ENCODE assay signal across 23 mouse cellular contexts in genomic region chr9:34446497-34447350, GRCm38 (mm10). TPM values are rescaled to one million over a fixed set of nuclear protein-coding genes. Genes with fewer than 3 reads are reported as not detected.
A peak's percentile ranks its signal among the peaks of the same experiment; 100 is the strongest.
DNase-seq lines count a peak whose midpoint lies in the region; ATAC-seq lines count a peak whose summit lies in the region.
"Had no signal": no experiment of that assay in that cellular context is flagged by ENCODE, and none has a peak within 500 bp of the region (broad histone marks: within the 10 kb centered on the region; RNA-seq: fewer than 3 reads in every experiment).

No protein-coding gene starts in this region.

- H3K27ac ChIP-seq in forebrain, embryonic 11.5 days (ENCODE audit: low read depth, low read length), result peak overlapping the region; percentile 31
- H3K27ac ChIP-seq in forebrain, embryonic 16.5 days (ENCODE audit: low read length), result no peak overlapping the region
- H3K27ac ChIP-seq in midbrain, embryonic 14.5 days (replicated peaks; ENCODE audit: low read depth, low read length), result 0 out of 2 replicates have a peak overlapping the region, but pooled peaks have one; percentile 28
- no peak overlapping the region for H3K27ac ChIP-seq in midbrain, embryonic 11.5 days (ENCODE audit: low read depth, low read length)
- no peak overlapping the region for H3K27ac ChIP-seq in embryonic facial prominence, embryonic 15.5 days (replicated peaks)
- H3K27ac ChIP-seq in hindbrain, embryonic 16.5 days (ENCODE audit: low read depth, low read length), result no peak overlapping the region
- H3K27ac ChIP-seq: heart, embryonic 13.5 days; kidney, postnatal 0 days; macrophage; stomach, postnatal 0 days had no signal

- H3K27me3 ChIP-seq in forebrain, embryonic 11.5 days (ENCODE audit: control insufficient read depth, insufficient read depth, low read length), result no peaks in the 10 kb centered on the region
- no peaks in the 10 kb centered on the region for H3K27me3 ChIP-seq in forebrain, embryonic 16.5 days (replicated peaks; ENCODE audit: control insufficient read depth, insufficient read depth, low read length)
- H3K27me3 ChIP-seq in midbrain, embryonic 14.5 days (ENCODE audit: control insufficient read depth, insufficient read depth, low read length), result no peaks in the 10 kb centered on the region
- no peaks in the 10 kb centered on the region for H3K27me3 ChIP-seq in midbrain, embryonic 11.5 days (ENCODE audit: control insufficient read depth, insufficient read depth, low read length)
- no peaks in the 10 kb centered on the region for H3K27me3 ChIP-seq in embryonic facial prominence, embryonic 15.5 days
- no peaks in the 10 kb centered on the region for H3K27me3 ChIP-seq in hindbrain, embryonic 16.5 days (replicated peaks; ENCODE audit: control insufficient read depth, insufficient read depth, low read length)

- no peak overlapping the region for H3K9ac ChIP-seq in forebrain, embryonic 11.5 days (ENCODE audit: low read length)
- H3K9ac ChIP-seq in forebrain, embryonic 16.5 days (replicated peaks; ENCODE audit: low read depth, low read length), result no peak overlapping the region
- H3K9ac ChIP-seq in midbrain, embryonic 14.5 days (replicated peaks; ENCODE audit: low read length), result no peak overlapping the region
- H3K9ac ChIP-seq in midbrain, embryonic 11.5 days (ENCODE audit: low read length), result no peak overlapping the region
- no peak overlapping the region for H3K9ac ChIP-seq in embryonic facial prominence, embryonic 15.5 days
- H3K9ac ChIP-seq in hindbrain, embryonic 16.5 days (ENCODE audit: low read depth, low read length), result no peak overlapping the region
- H3K9ac ChIP-seq: heart, embryonic 13.5 days had no signal

- 51% methylated on average over 15 of the region's 15 CpGs for whole genome bisulfite sequencing in forebrain, embryonic 11.5 days
- WGBS in forebrain, embryonic 16.5 days, result 39% methylated on average over 15 of the region's 15 CpGs
- 57% methylated on average over 15 of the region's 15 CpGs for WGBS in midbrain, embryonic 14.5 days
- WGBS in midbrain, embryonic 11.5 days, result 70% methylated on average over 15 of the region's 15 CpGs
- WGBS in embryonic facial prominence, embryonic 15.5 days, result 45% methylated on average over 15 of the region's 15 CpGs
- WGBS in hindbrain, embryonic 16.5 days, result 55% methylated on average over 15 of the region's 15 CpGs

- H3K36me3 ChIP-seq in forebrain, embryonic 11.5 days (ENCODE audit: control insufficient read depth, insufficient read depth, low read length), result no peaks in the 10 kb centered on the region
- H3K36me3 ChIP-seq in forebrain, embryonic 16.5 days (ENCODE audit: control insufficient read depth, insufficient read depth), result no peaks in the 10 kb centered on the region
- no peaks in the 10 kb centered on the region for H3K36me3 ChIP-seq in midbrain, embryonic 14.5 days (ENCODE audit: control insufficient read depth, insufficient read depth, low read length)
- H3K36me3 ChIP-seq in midbrain, embryonic 11.5 days (ENCODE audit: control insufficient read depth, insufficient read depth, low read length), result no peaks in the 10 kb centered on the region
- H3K36me3 ChIP-seq in embryonic facial prominence, embryonic 15.5 days, result no peaks in the 10 kb centered on the region
- no peaks in the 10 kb centered on the region for H3K36me3 ChIP-seq in hindbrain, embryonic 16.5 days (ENCODE audit: control insufficient read depth, insufficient read depth, low read length)
- H3K36me3 ChIP-seq: heart, embryonic 13.5 days had no signal

- peak; percentile 80 for ATAC-seq in forebrain, embryonic 11.5 days (replicated peaks; ENCODE audit: low FRiP score)
- ATAC-seq in forebrain, embryonic 16.5 days, result no peak
- peak; percentile 31; the same call in 1 of the 2 replicates for ATAC-seq in midbrain, embryonic 14.5 days (ENCODE audit: low FRiP score, low TSS enrichment)
- no peak for ATAC-seq in midbrain, embryonic 11.5 days (ENCODE audit: low FRiP score)
- ATAC-seq in embryonic facial prominence, embryonic 15.5 days (ENCODE audit: insufficient number of reproducible peaks, low FRiP score, low TSS enrichment, low read depth), result peak; percentile 78
- ATAC-seq in hindbrain, embryonic 16.5 days, result peak; percentile 56
- no peak for ATAC-seq in CD4-positive, CD25-positive, alpha-beta regulatory T cell, adult 4 months

- 0 out of 2 replicates have a peak, but pooled peaks cover 2% of the 10 kb centered on the region for H3K4me1 ChIP-seq in forebrain, embryonic 11.5 days (replicated peaks; ENCODE audit: control insufficient read depth, insufficient read depth, low read length)
- H3K4me1 ChIP-seq in forebrain, embryonic 16.5 days (replicated peaks; ENCODE audit: control insufficient read depth, insufficient read depth, low read length), result 0 out of 2 replicates have a peak, but pooled peaks cover 2% of the 10 kb centered on the region
- H3K4me1 ChIP-seq in midbrain, embryonic 14.5 days (ENCODE audit: control insufficient read depth, insufficient read depth, low read length), result no peaks in the 10 kb centered on the region; the same call in 1 of the 2 replicates
- H3K4me1 ChIP-seq in midbrain, embryonic 11.5 days (ENCODE audit: control insufficient read depth, insufficient read depth, low read length), result no peaks in the 10 kb centered on the region
- no peaks in the 10 kb centered on the region for H3K4me1 ChIP-seq in embryonic facial prominence, embryonic 15.5 days
- no peaks in the 10 kb centered on the region; the same call in 1 of the 2 replicates for H3K4me1 ChIP-seq in hindbrain, embryonic 16.5 days (ENCODE audit: control insufficient read depth, insufficient read depth, low read depth, low read length)

- H3K4me3 ChIP-seq in forebrain, embryonic 11.5 days (ENCODE audit: low read depth, low read length), result no peak overlapping the region
- H3K4me3 ChIP-seq in forebrain, embryonic 16.5 days (replicated peaks; ENCODE audit: low read length), result no peak overlapping the region
- no peak overlapping the region for H3K4me3 ChIP-seq in midbrain, embryonic 14.5 days (replicated peaks; ENCODE audit: low read depth, low read length)
- H3K4me3 ChIP-seq in midbrain, embryonic 11.5 days (ENCODE audit: low read depth, low read length), result no peak overlapping the region
- no peak overlapping the region for H3K4me3 ChIP-seq in embryonic facial prominence, embryonic 15.5 days (replicated peaks)
- H3K4me3 ChIP-seq in hindbrain, embryonic 16.5 days (ENCODE audit: low read length), result no peak overlapping the region
- H3K4me3 ChIP-seq: heart, embryonic 13.5 days had no signal

- H3K4me2 ChIP-seq in forebrain, embryonic 11.5 days (ENCODE audit: low read depth, low read length, severe bottlenecking), result no peak overlapping the region
- H3K4me2 ChIP-seq in forebrain, embryonic 16.5 days (ENCODE audit: low read length), result no peak overlapping the region
- H3K4me2 ChIP-seq in midbrain, embryonic 14.5 days (ENCODE audit: low read length), result no peak overlapping the region
- no peak overlapping the region for H3K4me2 ChIP-seq in midbrain, embryonic 11.5 days
- no peak overlapping the region for H3K4me2 ChIP-seq in embryonic facial prominence, embryonic 15.5 days (replicated peaks)
- no peak overlapping the region for H3K4me2 ChIP-seq in hindbrain, embryonic 16.5 days (ENCODE audit: low read length)
- H3K4me2 ChIP-seq: heart, embryonic 13.5 days had no signal

- DNase-seq in forebrain, embryonic 11.5 days (ENCODE audit: low spot score), result no peak
- peak; percentile 53 for DNase-seq in midbrain, embryonic 14.5 days
- DNase-seq in midbrain, embryonic 11.5 days (ENCODE audit: low spot score, missing footprints), result no peak
- no peak for DNase-seq in adrenal gland, adult 2 months
- DNase-seq: adrenal gland, adult 8-10 months; cerebellum, adult 8-10 months; cerebellum, postnatal 36 days; embryo, embryonic 11 days; gastrocnemius, postnatal 25 days; heart, adult 18-20 months; heart, postnatal 14 days; kidney, adult 11 months; layer of hippocampus, adult 9-11 months; right cerebral cortex, postnatal 14 days had no signal

- no peaks in the 10 kb centered on the region for H3K9me3 ChIP-seq in forebrain, embryonic 11.5 days (ENCODE audit: control insufficient read depth, low read length)
- 0 out of 2 replicates have a peak, but pooled peaks cover 3% of the 10 kb centered on the region for H3K9me3 ChIP-seq in forebrain, embryonic 16.5 days (ENCODE audit: control insufficient read depth, low read length)
- no peaks in the 10 kb centered on the region for H3K9me3 ChIP-seq in midbrain, embryonic 14.5 days (ENCODE audit: control insufficient read depth, low read length)
- H3K9me3 ChIP-seq in midbrain, embryonic 11.5 days (ENCODE audit: control insufficient read depth, low read length), result no peaks in the 10 kb centered on the region
- no peaks in the 10 kb centered on the region for H3K9me3 ChIP-seq in embryonic facial prominence, embryonic 15.5 days (replicated peaks)
- H3K9me3 ChIP-seq in hindbrain, embryonic 16.5 days (ENCODE audit: control insufficient read depth, low read length), result no peaks in the 10 kb centered on the region
- H3K9me3 ChIP-seq: heart, embryonic 13.5 days had no signal

RNA-seq across cellular contexts. Expression of gene Kirrel3, which starts 39.0 kb away (rescaled TPM):
- polyA plus RNA-seq in forebrain, embryonic 11.5 days (2014; fragmentation: Nextera tagmentation; extraction: Ambion mirVana), result 5.3 TPM in 2 replicates
- polyA plus RNA-seq in forebrain, embryonic 16.5 days (2015; fragmentation: Nextera tagmentation; extraction: Ambion mirVana), result 48.8 and 62.7 TPM in 2 replicates
- polyA plus RNA-seq in midbrain, embryonic 14.5 days (2014; fragmentation: Nextera tagmentation; extraction: Ambion mirVana), result 34.2 and 44.5 TPM in 2 replicates
- polyA plus RNA-seq in midbrain, embryonic 11.5 days (2014; fragmentation: Nextera tagmentation; extraction: Ambion mirVana), result 6.0 and 6.9 TPM in 2 replicates
- polyA plus RNA-seq in embryonic facial prominence, embryonic 15.5 days (2015; fragmentation: Nextera tagmentation; extraction: Ambion mirVana), result 6.2 and 6.6 TPM in 2 replicates
- 47.2 and 48.9 TPM in 2 replicates for polyA plus RNA-seq in hindbrain, embryonic 16.5 days (2015; fragmentation: Nextera tagmentation; extraction: Ambion mirVana)
- total RNA-seq in adrenal gland, adult 2 months (2021), result under 1 TPM; 0.35 to 0.48 TPM
- polyA plus RNA-seq in adrenal gland, adult 2 months (2012; rRNA removed), result 0.41 and 0.85 TPM in 2 replicates
- under 1 TPM in 1 of 2 experiments, not detected in 1; 0.41 TPM for polyA plus RNA-seq in CD4-positive, CD25-positive, alpha-beta regulatory T cell, adult 4 months (2017; shearing (Covaris generic))
- polyA plus RNA-seq: liver, adult 2 months; macrophage had no signal

Comparison
In these comparisons a context has a peak if more than half of its experiments do, and no peak if none do; other contexts are left out.
1. ATAC-seq: peak in forebrain, embryonic 11.5 days (single experiment), midbrain, embryonic 14.5 days (single experiment), embryonic facial prominence, embryonic 15.5 days (single experiment) and hindbrain, embryonic 16.5 days (single experiment); none in forebrain, embryonic 16.5 days (single experiment), midbrain, embryonic 11.5 days (single experiment) and CD4-positive, CD25-positive, alpha-beta regulatory T cell, adult 4 months (single experiment).
2. H3K27ac ChIP-seq: peak in forebrain, embryonic 11.5 days (single experiment) and midbrain, embryonic 14.5 days (single experiment); none in forebrain, embryonic 16.5 days (single experiment), midbrain, embryonic 11.5 days (single experiment), embryonic facial prominence, embryonic 15.5 days (single experiment) and hindbrain, embryonic 16.5 days (single experiment).